Mouse (Mus musculus): ENCODE results near the gene Tmem270. TPM values are rescaled to one million over a fixed set of nuclear protein-coding genes. Genes with fewer than 3 reads are reported as not detected.
A peak's percentile ranks its signal among the peaks of the same experiment; 100 is the strongest.

Gene Tmem270
- polyA plus RNA-seq, 1 experiment from 2014 or later = not detected

DNA sequence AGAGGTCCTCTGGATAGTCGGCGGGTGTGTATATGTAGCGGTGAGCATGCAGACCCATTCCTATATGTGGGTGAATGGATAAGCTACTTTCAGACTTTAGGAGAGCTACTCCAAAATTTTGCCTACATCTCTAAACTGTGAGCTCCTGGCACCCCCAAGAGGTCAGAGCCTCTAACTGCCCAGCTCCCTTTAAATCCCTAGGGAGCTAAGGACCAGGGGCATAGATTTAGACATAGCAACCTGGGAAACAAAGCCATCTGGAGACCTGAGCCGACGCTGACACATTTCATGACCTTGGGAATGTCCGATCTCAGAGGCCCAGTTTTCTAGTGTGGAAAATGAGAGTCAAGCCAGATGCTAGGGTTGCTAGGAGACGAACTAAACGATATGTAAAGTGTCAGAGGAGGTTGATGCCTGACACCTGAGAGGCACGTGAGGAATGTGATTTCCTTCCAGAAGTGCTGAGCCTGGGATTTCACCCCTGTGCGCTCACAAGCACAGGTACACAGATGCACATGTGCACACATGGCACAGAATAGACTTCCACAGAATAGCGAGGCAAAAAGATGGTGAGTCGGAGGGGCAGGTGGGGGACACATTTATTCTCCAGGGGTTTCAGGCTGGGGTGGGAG is 5.4 kb downstream of the Tmem270 start:
- WGBS = 24% methylated on average over 12 of the region's 12 CpGs
- Histone ChIP-seq H3K36me3 (no peaks in the 10 kb centered on the region), H3K27me3 (no peaks in the 10 kb centered on the region), H3K9ac (no peak overlapping the region), H3K27ac (no peak overlapping the region), H3K4me3 (no peak overlapping the region), H3K4me1 (peaks cover 24% of the 10 kb centered on the region), H3K9me3 (no peaks in the 10 kb centered on the region), H3K4me2 (no peak overlapping the region)
- peak; percentile 46; the same call in 1 of the 2 replicates for ATAC-seq (ENCODE audit: borderline replicate concordance, extremely low read depth, low FRiP score, low TSS enrichment)

DNA sequence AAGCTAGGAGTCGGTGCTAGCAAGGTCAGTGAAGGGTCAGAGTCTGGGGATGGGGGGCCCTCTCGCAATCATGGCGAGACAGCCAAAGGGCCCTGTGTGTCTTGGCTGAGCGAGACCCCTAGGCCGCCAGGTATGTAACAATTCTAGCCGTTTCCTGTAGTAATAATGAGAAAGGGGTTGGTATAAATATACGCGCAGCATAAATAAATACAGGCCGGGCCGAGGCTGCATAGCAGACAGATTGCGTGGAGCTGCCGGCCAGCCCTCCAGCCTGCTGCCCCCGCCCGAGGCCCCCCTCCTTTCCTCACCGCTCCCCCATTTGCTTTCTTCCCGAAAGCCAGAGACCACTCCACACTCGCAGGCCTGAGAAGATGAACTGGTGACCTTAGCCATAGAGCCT is 8.9 kb downstream of the Tmem270 start:
- Histone ChIP-seq H3K27me3 (no peaks in the 10 kb centered on the region), H3K36me3 (no peaks in the 10 kb centered on the region), H3K4me3 (no peak overlapping the region), H3K27ac (peak overlapping the region; percentile 61), H3K9ac (no peak overlapping the region), H3K4me2 (peak overlapping the region; percentile 10; the same call in 1 of the 2 replicates), H3K9me3 (no peaks in the 10 kb centered on the region), H3K4me1 (peaks cover 42% of the 10 kb centered on the region)
- ATAC-seq (ENCODE audit: borderline replicate concordance, extremely low read depth, low FRiP score, low TSS enrichment) = no peak
- WGBS = 41% methylated on average over 17 of the region's 17 CpGs

DNA sequence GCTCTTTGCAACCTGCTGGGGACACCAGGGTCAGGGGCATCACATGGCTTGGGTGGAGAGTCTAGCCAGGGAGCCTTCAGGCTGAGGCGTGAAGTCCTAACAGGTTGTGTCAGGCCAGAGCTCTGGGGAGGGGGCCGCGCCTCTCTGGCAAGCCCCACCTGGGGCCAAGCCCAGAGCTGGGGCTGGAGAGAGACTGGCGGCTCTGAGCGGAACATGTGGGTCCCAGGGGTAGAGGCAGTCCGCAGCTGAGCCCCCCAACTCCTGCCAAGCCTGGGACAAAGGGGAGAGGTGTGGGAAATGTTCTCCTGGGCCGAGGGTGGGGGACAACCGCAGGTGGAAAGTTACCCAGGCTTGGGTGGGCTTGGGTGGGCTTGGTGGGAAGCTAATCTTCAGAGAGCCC is 9.6 kb downstream of the Tmem270 start:
- WGBS = 76% methylated on average over 8 of the region's 8 CpGs
- H3K27me3 ChIP-seq = no peaks in the 10 kb centered on the region
- peaks cover 45% of the 10 kb centered on the region for H3K4me1 ChIP-seq
- no peak overlapping the region for H3K4me3 ChIP-seq
- H3K9me3 ChIP-seq = no peaks in the 10 kb centered on the region
- H3K27ac ChIP-seq = peak overlapping the region; percentile 61; the same call in 1 of the 2 replicates
- no peak for ATAC-seq (ENCODE audit: borderline replicate concordance, extremely low read depth, low FRiP score, low TSS enrichment)
- H3K4me2 ChIP-seq = no peak overlapping the region
- no peak overlapping the region for H3K9ac ChIP-seq
- H3K36me3 ChIP-seq = no peaks in the 10 kb centered on the region

DNA sequence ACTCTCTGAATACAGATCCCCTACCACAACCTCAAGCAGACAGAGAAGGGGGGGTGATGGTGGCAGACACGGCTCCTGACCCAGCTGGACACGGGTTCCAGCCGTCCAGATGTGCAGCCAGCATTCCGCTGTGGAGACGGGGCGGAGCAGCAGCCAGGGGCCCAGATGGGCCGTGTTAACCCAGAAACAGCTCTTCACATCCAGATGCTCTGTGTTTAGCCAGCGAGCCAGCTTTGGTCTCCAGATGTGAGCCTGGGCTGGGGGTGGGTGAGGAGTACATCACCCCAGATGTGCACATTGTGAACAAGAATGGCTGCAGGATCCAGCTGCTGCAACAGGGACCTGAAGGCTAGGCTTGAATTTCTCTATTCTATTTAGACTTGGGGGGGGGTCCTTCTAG is 11.2 kb downstream of the Tmem270 start:
- Histone ChIP-seq H3K4me3 (no peak overlapping the region), H3K27me3 (no peaks in the 10 kb centered on the region), H3K9me3 (no peaks in the 10 kb centered on the region), H3K27ac (peak overlapping the region; percentile 73), H3K4me2 (no peak overlapping the region), H3K36me3 (no peaks in the 10 kb centered on the region), H3K4me1 (peaks cover 54% of the 10 kb centered on the region), H3K9ac (no peak overlapping the region)
- peak; percentile 47 for ATAC-seq (ENCODE audit: borderline replicate concordance, extremely low read depth, low FRiP score, low TSS enrichment)
- WGBS = 41% methylated on average over 8 of the region's 8 CpGs

DNA sequence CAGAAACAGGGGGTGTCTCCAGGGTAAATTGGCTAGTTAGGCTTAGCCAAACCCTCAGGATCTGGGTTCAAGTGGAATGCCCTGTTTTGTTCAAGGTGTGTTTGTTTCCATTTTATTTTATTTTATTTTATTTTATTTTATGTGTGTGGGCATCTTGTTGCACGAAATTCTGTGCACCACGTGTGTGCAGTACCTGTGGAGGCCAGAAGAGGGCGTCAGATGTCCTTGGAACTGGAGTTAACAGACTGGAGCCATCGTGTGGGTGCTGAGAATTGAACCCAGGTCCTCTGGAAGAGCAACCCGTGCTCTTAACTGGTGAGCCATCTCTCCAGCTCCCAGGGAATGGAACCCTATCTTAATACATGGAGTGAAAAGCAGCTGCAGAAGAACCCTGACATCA is 13.8 kb downstream of the Tmem270 start:
- Histone ChIP-seq H3K36me3 (no peaks in the 10 kb centered on the region), H3K27me3 (no peaks in the 10 kb centered on the region), H3K4me1 (peaks cover 61% of the 10 kb centered on the region), H3K9ac (no peak overlapping the region), H3K4me2 (no peak overlapping the region), H3K9me3 (no peaks in the 10 kb centered on the region), H3K27ac (no peak overlapping the region), H3K4me3 (no peak overlapping the region)
- 76% methylated on average over 5 of the region's 5 CpGs for WGBS
- no peak for ATAC-seq (ENCODE audit: borderline replicate concordance, extremely low read depth, low FRiP score, low TSS enrichment)

DNA sequence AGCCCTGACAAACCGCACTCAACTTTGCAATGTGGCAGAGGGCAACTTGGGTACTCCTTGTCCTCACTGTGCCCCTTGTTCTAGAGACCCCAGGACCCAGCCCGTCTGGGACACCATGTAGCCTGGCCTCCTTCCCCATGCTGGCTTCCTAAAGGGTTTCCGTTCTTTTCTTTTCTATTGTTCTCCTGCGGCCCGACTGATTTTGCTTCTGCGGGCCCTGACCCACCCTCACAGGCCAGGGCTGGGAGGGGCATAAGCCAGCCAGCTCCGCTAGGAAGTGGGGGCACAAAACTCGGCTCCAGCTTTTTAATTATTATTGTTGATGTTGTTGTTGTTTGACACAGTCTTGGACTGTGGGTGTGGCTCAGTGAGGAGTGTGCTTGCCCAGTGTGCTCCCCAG is 15.0 kb downstream of the Tmem270 start:
- 69% methylated on average over 8 of the region's 8 CpGs for WGBS
- ATAC-seq (ENCODE audit: borderline replicate concordance, extremely low read depth, low FRiP score, low TSS enrichment) = no peak
- Histone ChIP-seq H3K27me3 (no peaks in the 10 kb centered on the region), H3K36me3 (no peaks in the 10 kb centered on the region), H3K4me2 (no peak overlapping the region), H3K9me3 (no peaks in the 10 kb centered on the region), H3K4me1 (peaks cover 57% of the 10 kb centered on the region), H3K9ac (no peak overlapping the region), H3K27ac (peak overlapping the region; percentile 90), H3K4me3 (no peak overlapping the region)

DNA sequence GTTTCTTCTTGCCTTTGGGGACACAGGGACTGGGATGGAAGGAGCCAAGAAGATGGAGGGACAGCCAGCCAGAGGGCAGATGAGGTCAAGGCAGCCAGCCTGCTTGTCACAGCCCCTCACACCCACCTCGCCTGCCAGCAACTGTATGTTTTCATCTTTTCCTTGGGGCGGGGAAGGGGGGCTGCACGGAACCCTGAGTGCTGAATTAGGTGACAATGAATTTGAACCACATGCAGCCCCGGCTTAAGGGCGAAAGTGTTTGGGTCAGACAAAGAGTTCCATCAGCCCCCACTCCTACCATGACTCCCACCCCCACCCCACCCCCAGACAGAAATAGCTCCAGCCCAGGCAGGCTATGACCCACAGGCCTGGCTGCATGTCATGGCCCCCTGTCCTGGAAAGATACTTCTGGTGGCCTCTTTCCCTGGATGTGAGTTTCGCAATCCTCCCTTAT is 15.9 kb downstream of the Tmem270 start:
- H3K9ac ChIP-seq = no peak overlapping the region
- peaks cover 52% of the 10 kb centered on the region for H3K4me1 ChIP-seq
- H3K27ac ChIP-seq = peak overlapping the region; percentile 90
- H3K36me3 ChIP-seq = no peaks in the 10 kb centered on the region
- H3K27me3 ChIP-seq = no peaks in the 10 kb centered on the region
- WGBS = 32% methylated on average over 6 of the region's 6 CpGs
- H3K4me2 ChIP-seq = no peak overlapping the region
- H3K4me3 ChIP-seq = no peak overlapping the region
- peak; percentile 85 for ATAC-seq (ENCODE audit: borderline replicate concordance, extremely low read depth, low FRiP score, low TSS enrichment)
- no peaks in the 10 kb centered on the region for H3K9me3 ChIP-seq

DNA sequence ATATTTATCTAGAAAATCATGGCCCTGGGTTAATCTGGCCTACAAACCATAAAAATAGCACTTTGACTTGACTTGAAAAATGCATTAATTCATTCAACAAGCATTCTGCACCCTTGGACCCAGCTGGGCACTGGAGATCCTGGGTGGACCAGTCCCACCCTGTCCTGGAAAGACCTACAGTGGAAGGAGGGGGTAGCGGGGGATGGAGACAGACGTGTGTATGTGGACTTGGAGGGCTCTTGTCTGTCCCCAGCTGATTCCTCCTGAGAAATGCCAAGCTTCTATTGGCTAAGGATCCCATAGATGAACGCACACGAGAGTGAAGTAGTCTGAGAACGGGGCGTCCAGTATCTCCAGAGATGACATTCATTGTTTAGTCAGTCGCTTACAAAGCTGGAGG is 18.0 kb downstream of the Tmem270 start:
- no peak for ATAC-seq (ENCODE audit: borderline replicate concordance, extremely low read depth, low FRiP score, low TSS enrichment)
- no peaks in the 10 kb centered on the region for H3K9me3 ChIP-seq
- 68% methylated on average over 7 of the region's 7 CpGs for WGBS
- H3K27ac ChIP-seq = peak overlapping the region; percentile 65
- no peaks in the 10 kb centered on the region for H3K36me3 ChIP-seq
- H3K9ac ChIP-seq = no peak overlapping the region
- H3K4me3 ChIP-seq = no peak overlapping the region
- peaks cover 39% of the 10 kb centered on the region for H3K4me1 ChIP-seq
- H3K4me2 ChIP-seq = no peak overlapping the region
- no peaks in the 10 kb centered on the region for H3K27me3 ChIP-seq

DNA sequence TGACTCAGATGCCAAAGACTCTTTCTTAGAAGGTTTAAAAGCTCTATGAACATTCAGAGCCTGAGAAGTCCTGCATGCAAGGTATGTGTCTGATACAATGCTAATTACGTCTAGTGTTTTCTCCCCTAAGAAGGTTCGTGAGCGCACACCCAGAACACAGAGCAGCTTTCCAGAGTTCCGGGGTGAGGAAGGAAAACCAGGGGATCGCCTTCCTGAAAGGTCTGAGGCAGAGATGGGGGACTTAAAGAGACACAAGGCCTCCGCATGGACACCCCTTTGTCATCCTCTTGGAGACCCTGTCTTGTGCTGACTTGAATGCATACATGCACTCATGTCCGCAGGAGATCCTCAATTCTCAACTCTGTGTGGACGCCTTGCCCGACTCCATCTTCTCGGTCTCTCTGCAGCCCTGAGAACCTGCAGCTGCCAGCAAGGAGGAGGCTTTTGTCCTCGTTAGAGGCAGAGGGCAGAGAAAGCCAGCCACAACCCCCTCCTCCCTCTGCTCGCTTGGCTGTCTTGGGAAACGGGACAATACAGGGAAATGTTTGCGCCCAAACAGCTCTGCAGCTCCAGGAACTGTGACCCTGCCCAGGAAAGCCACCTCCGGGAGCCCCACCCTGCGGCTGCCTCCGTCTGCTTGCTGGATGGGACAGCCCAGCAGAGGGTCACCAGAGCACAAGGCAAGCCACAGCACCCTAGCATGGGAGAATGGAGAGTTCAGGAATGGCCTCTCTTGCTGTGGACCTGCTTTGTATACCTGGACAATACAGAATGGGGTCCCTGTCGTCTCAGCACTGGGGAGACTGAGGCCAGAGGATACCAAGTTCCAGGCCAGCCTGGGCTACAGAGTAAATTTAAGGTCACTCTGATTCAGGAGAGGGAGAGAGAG is 18.8 kb downstream of the Tmem270 start:
- Histone ChIP-seq H3K9me3 (no peaks in the 10 kb centered on the region), H3K36me3 (no peaks in the 10 kb centered on the region), H3K9ac (no peak overlapping the region), H3K27ac (peak overlapping the region; percentile 77), H3K27me3 (no peaks in the 10 kb centered on the region), H3K4me2 (no peak overlapping the region), H3K4me3 (no peak overlapping the region), H3K4me1 (peaks cover 39% of the 10 kb centered on the region)
- WGBS = 52% methylated on average over 18 of the region's 18 CpGs
- no peak for ATAC-seq (ENCODE audit: borderline replicate concordance, extremely low read depth, low FRiP score, low TSS enrichment)

DNA sequence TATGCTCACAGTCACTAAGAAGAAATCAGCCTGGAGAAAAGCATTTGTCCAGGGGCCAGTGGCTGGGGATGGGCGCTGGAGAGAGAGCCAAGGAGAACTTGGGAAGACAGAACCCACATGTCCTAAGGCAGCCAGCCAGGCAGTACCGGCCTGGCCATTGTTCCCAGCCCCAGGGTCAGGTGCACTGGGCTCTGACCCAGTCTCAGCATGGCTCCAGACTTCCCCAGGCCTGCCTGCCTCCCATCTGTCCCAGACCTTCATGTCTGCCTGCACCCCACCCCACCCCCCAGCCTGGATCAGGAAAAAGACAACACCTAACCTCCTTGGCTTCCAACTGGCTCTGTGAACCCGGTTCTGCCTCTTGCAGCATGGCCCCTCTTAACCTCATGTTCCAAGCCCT is 23.5 kb downstream of the Tmem270 start:
- WGBS = 55% methylated on average over 3 of the region's 3 CpGs
- H3K36me3 ChIP-seq = no peaks in the 10 kb centered on the region
- peaks cover 11% of the 10 kb centered on the region for H3K4me1 ChIP-seq
- H3K27ac ChIP-seq = no peak overlapping the region
- no peak for ATAC-seq (ENCODE audit: borderline replicate concordance, extremely low read depth, low FRiP score, low TSS enrichment)
- no peaks in the 10 kb centered on the region for H3K27me3 ChIP-seq
- no peak overlapping the region for H3K4me2 ChIP-seq
- H3K9me3 ChIP-seq = no peaks in the 10 kb centered on the region
- no peak overlapping the region for H3K9ac ChIP-seq
- no peak overlapping the region for H3K4me3 ChIP-seq

DNA sequence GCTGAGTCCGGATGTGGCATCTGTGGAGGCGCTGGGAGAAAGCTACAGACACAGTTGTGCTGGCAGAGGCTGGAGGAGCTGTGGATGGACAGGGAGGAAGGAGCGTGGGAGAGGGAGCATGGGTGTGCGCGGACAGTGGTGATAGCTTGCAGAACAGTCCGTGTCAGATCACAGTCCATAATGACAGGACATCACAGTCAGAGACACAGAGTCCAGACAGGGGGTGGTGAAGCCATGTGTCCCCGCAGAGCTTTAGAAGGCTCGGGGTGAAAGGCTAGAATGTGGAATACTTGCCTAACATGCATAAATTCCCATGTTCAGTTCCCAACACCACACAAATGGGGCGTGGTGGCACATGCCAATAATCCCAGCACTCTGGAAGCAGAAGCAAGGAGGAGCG is 29.7 kb downstream of the Tmem270 start:
- H3K4me3 ChIP-seq = no peak overlapping the region
- no peak overlapping the region for H3K4me2 ChIP-seq
- H3K4me1 ChIP-seq = peaks cover 23% of the 10 kb centered on the region
- no peaks in the 10 kb centered on the region for H3K27me3 ChIP-seq
- ATAC-seq (ENCODE audit: borderline replicate concordance, extremely low read depth, low FRiP score, low TSS enrichment) = peak; percentile 29; the same call in 1 of the 2 replicates
- no peaks in the 10 kb centered on the region for H3K36me3 ChIP-seq
- no peaks in the 10 kb centered on the region for H3K9me3 ChIP-seq
- WGBS = 40% methylated on average over 10 of the region's 10 CpGs
- no peak overlapping the region for H3K9ac ChIP-seq
- peak overlapping the region; percentile 51; the same call in 1 of the 2 replicates for H3K27ac ChIP-seq

DNA sequence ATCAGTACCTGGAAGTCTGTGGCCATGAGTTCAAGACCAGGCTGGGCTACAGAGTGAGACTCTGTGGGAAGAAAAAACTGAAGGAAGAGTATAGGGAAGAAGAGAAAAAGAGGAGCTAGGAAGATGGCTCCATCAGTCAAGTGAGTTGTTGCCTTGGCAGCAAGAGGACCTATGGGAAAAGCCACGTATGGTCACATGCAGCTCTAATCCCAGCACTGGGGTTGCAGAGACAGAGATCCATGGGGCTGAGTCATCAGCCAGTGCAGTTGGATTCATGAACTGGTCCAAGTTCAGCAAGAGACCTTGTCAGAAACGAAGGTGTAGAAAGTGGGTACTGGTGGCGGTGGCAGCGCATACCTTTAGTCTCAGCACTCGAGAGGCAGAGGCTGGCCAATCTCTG is 31.3 kb downstream of the Tmem270 start:
- H3K9ac ChIP-seq = no peak overlapping the region
- 0 out of 2 replicates have a peak overlapping the region, but pooled peaks have one; percentile 50 for H3K27ac ChIP-seq
- peaks cover 23% of the 10 kb centered on the region for H3K4me1 ChIP-seq
- H3K36me3 ChIP-seq = no peaks in the 10 kb centered on the region
- H3K4me2 ChIP-seq = no peak overlapping the region
- WGBS = 91% methylated on average over 5 of the region's 5 CpGs
- no peak for ATAC-seq (ENCODE audit: borderline replicate concordance, extremely low read depth, low FRiP score, low TSS enrichment)
- H3K9me3 ChIP-seq = no peaks in the 10 kb centered on the region
- no peaks in the 10 kb centered on the region for H3K27me3 ChIP-seq
- H3K4me3 ChIP-seq = no peak overlapping the region
